Mouse (Mus musculus) lung, adult 2 months (tissue): ENCODE results near the gene Gm37240. TPM values are rescaled to one million over a fixed set of nuclear protein-coding genes. Genes with fewer than 3 reads are reported as not detected.

ENCODE experiments used
- DNase-seq: peaks from one replicate; pipeline ENCODE4 v3.0.0; 2022
- H3K4me1 ChIP-seq: fragments of 200-500 bp; 2 replicates; pipeline ENCODE4 v1.6.1; 2011; ENCODE audit warnings: low read length; ENCODE audit not compliant: control insufficient read depth, insufficient read depth
- H3K4me3 ChIP-seq: fragments of 200-500 bp; replicated peaks from 2 replicates; pipeline ENCODE3; 2011; ENCODE audit warnings: low read depth, mild to moderate bottlenecking, control low read depth, low read length; ENCODE audit errors: extremely low read depth
- CTCF ChIP-seq: fragments of 200-500 bp; IDR thresholded peaks from 2 replicates; pipeline ENCODE4 v1.5.1; 2011; ENCODE audit warnings: mild to moderate bottlenecking, low read length, control low read depth; ENCODE audit not compliant: insufficient read depth
- POLR2A ChIP-seq: fragments of 200-500 bp; IDR thresholded peaks from 2 replicates; pipeline ENCODE4 v1.6.1; 2011; ENCODE audit warnings: low read depth, mild to moderate bottlenecking, control low read depth, low read length, borderline replicate concordance; ENCODE audit errors: extremely low read depth
- WGBS: fragments of 180-500 bp; shearing (Covaris S2); methylation state at CpG from one replicate; pipeline ENCODE4 v1.1.7; 2018; 5-methylcytosine and 5-hydroxymethylcytosine counted together
- polyA plus RNA-seq: library from polyadenylated mRNA; depleted of rRNA; stranded (reverse); fragments of >200 nt; gene quantifications from 2 replicates; pipeline ENCODE4 v1.2.3, GENCODE M21; 2012

The Gm37240 gene
- polyA plus RNA-seq, 1 experiment = 16.9 TPM

DNA sequence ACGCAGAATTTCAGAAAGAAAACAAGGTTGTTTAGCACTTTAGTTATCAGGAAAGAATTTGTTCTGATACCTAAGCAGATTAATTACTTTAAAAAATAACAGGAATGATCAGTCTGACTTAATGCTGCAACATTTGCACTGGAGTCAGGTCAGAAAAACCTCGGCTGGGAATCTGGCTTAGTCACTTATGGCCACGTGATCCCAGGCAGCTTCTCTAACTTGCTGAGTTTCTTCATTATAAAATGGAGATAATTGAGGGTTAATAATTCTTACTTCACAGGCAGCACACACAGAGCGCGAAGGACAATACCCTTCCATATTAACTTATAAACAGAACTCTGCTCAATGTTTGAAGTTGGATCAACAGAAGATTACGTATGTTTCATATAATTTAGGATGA lies 1350.3 kb downstream of the Gm37240 start:
- 52% methylated on average over 6 of the region's 6 CpGs for WGBS
- no peak overlapping the region for H3K4me3 ChIP-seq
- no peaks in the 10 kb centered on the region for H3K4me1 ChIP-seq
- no peak for DNase-seq
- TF ChIP-seq CTCF (no peak), POLR2A (no peak)

DNA sequence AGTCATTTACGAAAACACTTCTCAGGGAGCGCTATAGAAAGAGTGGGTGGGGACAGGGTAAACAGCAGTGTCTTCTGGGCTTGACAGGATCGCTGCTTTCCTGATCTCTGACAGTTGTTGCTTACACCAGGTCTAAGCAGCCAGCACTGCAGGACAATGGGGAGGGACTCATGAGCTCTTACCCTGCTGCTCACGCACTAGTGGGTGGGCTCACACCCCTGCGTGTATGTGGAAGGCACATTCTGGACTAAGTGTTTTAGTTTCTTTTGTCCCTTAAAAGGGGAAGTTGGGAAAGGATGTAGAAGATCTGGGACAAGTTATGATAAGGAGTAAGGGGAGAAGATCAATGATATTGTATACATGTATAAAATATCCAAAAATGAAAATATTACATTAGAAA lies 1354.1 kb downstream of the Gm37240 start:
- DNase-seq = no peak
- WGBS = 68% methylated on average over 5 of the region's 5 CpGs
- TF ChIP-seq CTCF = no peak
- no peak for TF ChIP-seq POLR2A
- H3K4me3 ChIP-seq = no peak overlapping the region
- H3K4me1 ChIP-seq = no peaks in the 10 kb centered on the region

DNA sequence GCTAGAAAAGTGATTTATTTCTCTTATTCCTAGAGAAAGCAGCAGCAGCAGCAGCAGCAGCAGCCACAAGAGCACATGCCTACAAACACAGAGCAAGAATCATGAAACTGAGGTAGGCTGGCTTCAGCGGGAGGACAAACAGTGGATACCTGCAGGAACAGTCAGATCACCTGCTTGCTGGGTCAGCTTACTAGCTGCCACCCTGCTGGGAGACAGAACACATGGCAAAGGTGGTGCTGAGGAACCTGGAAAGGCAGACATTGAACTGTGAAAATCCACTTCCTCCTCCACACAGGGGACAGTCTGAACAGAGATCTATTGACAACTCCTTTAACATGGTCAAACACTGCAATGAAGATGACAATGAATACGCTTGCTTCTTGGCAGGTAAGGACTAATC lies 1358.3 kb downstream of the Gm37240 start:
- Histone ChIP-seq H3K4me3 (no peak overlapping the region), H3K4me1 (peaks cover 3% of the 10 kb centered on the region; the same call in 1 of the 2 replicates)
- 81% methylated on average over 2 of the region's 2 CpGs for WGBS
- no peak for DNase-seq
- TF ChIP-seq POLR2A = no peak
- no peak for TF ChIP-seq CTCF

DNA sequence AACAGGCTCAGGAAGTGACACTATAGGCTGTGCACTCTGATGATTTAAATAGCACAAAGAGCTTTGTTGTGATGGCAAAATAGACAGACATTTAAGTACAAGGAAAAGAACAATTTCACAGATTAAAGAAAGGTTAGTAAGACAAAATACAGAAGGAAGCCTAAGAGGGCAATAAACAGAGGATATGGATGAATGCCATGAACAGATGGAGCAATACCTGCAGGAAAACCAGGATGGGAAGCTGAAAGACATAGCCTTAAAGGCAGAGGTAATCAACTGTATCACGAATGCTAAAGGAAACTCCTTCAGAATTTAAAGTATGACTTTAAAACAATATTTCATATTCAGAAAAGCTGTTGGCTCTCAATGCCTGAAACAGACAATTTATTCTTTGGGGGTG lies 1362.4 kb downstream of the Gm37240 start:
- no peak overlapping the region for H3K4me3 ChIP-seq

DNA sequence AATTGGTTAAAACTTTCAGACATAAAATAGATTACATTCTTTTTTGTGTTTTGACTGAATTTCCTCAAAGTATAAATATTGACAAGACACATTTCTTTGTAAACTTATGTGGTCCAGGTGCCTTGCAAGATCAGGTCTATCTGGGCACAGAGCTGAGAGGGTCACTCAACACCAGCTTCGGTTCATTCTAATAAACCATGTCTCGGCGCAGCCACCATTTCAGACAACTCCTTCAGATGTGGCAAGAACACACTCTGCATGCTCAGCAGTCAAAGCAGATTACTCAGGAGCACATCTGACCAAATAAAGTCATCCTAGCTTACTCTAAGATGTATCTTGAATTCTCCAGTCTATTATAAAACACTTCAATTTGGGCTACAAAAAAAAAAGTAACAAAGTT lies 1371.2 kb downstream of the Gm37240 start:
- no peaks in the 10 kb centered on the region for H3K4me1 ChIP-seq
- WGBS = 84% methylated on average over 3 of the region's 3 CpGs
- no peak overlapping the region for H3K4me3 ChIP-seq
- no peak for DNase-seq
- TF ChIP-seq CTCF (no peak), POLR2A (no peak)

More for the DNA sequence above, 1362.4 kb downstream of the Gm37240 start:
- peaks cover 3% of the 10 kb centered on the region; the same call in 1 of the 2 replicates for H3K4me1 ChIP-seq
- DNase-seq = no peak
- no peak for TF ChIP-seq CTCF
- no peak for TF ChIP-seq POLR2A
- 51% methylated on average over 1 of the region's 1 CpGs for WGBS

DNA sequence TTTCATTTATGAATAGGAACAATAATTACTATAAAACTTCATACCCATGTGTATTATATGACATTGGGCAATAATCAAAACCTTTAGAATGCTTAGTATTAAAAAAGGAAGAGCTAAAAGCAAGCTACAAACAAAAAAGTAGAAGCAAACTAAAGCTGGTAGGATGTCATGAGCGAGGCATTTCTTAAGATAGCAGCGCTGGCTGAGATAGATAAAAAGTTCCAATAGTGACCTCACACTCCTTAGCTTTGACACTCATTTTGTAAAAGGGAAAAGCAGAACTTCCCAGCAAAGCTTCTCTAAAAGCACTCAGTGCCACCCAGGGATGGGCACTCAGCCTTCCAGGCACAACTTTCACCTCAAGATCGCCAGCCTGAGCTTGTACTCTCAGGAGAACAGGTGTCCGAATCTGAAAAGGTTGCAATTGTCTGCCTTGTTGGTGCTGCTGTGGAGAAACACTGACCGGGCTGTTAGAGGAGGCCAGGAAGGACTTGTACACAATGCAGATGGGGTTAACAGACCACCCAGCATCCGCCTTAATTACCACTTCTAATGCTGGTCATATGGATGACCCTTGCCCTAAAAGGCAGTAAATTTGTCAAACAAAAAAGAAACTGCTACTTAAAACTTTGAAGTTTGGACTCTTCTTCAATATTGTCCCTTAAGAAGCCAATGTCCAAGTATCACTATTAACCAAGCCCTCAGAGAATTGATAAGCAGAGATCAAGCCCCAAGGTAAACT lies 1374.4 kb downstream of the Gm37240 start:
- WGBS = 86% methylated on average over 6 of the region's 6 CpGs
- no peak for TF ChIP-seq CTCF
- no peak for TF ChIP-seq POLR2A
- H3K4me1 ChIP-seq = no peaks in the 10 kb centered on the region
- H3K4me3 ChIP-seq = no peak overlapping the region
- DNase-seq = no peak

DNA sequence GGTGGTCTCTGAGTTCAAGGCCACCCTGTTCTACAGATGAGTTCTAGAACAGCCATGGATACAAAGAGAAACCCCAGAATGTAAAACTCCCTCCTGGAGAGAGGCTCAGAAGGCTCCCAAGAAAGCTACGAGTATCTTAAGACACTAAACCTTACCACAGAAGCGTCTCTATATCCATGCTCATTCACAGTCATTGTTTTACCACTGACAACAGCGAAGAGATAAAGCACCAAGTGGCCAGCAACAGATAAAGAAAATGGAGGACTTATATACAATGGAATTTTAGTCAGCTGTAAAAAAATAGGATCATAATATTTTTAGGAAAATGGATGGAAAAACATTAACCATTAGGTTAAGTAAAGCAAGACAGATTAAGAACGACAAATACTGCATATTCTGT lies 1382.1 kb downstream of the Gm37240 start:
- no peaks in the 10 kb centered on the region for H3K4me1 ChIP-seq
- no peak for DNase-seq
- no peak overlapping the region for H3K4me3 ChIP-seq
- 85% methylated on average over 4 of the region's 4 CpGs for WGBS
- no peak for TF ChIP-seq CTCF
- no peak for TF ChIP-seq POLR2A

DNA sequence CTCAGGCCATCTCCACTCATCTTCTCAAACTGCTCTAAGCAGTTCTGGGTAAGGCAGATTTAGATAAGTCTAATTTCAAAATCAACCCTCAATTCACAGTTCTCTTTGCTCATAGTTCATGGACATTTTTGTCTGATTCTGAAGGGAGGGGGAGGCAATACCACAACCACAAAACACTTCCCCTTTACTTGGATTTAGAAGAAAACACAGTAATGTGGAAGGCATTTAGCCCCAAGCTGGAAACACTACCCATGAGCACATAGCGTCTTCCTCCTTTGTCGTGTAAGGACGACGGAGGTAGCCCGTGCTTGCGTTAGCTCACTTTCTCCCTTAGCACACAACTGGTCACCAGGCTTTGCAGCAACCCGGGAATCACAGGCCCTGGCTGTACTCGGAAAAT lies 1383.0 kb downstream of the Gm37240 start:
- 86% methylated on average over 8 of the region's 8 CpGs for WGBS

DNA sequence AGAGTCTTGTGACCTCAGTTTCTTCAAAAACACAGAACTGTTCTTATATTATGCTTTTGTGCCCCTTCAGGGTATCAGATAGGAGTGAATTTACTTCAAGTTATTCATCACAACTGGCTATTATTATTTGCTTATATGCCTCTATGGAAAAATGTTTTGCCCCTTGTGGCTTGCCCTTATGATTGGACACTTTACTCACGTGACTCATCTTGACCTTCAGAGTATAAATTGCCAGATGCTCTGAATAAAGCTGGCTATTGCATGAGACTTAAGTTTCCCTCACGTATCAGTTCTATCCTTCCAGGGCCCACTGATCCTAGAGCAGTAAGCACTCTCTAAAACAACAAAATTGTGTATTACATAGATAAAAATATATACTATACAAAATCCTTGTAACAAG lies 1385.2 kb downstream of the Gm37240 start:
- WGBS = 87% methylated on average over 2 of the region's 2 CpGs
- H3K4me1 ChIP-seq = no peaks in the 10 kb centered on the region
- no peak for TF ChIP-seq POLR2A
- no peak for TF ChIP-seq CTCF
- H3K4me3 ChIP-seq = no peak overlapping the region
- no peak for DNase-seq

More for the DNA sequence above, 1383.0 kb downstream of the Gm37240 start:
- no peak for TF ChIP-seq CTCF
- no peak for TF ChIP-seq POLR2A
- Histone ChIP-seq H3K4me1 (no peaks in the 10 kb centered on the region), H3K4me3 (no peak overlapping the region)
- DNase-seq = no peak

DNA sequence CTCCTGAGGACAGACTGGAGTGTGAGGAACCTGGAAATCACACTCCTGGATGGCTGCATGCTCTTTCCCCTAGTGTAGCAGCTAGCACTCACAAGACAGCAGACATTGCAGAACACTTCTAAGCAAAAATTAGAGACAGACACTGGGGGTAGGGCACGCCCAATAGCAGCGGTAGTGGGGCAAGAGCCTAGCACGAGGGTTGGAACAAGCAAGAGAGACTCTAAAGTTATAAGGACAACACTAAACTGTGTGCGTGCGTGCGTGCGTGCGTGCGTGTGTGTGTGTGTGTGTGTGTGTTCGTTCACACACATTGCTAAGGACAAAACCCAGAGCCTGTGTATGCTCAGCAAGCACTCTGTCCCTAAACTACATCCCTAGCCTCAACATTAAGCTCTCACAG lies 1386.8 kb downstream of the Gm37240 start:
- TF ChIP-seq CTCF (no peak), POLR2A (no peak)
- DNase-seq = no peak
- WGBS = 67% methylated on average over 10 of the region's 10 CpGs
- H3K4me1 ChIP-seq = no peaks in the 10 kb centered on the region
- H3K4me3 ChIP-seq = no peak overlapping the region
